Mouse (Mus musculus) CH12.LX (cell line): ENCODE data around the gene Zbtb38. TPM values are rescaled to one million over a fixed set of nuclear protein-coding genes. Genes with fewer than 3 reads are reported as not detected.

Source experiments
- DNase-seq: peaks from one replicate; pipeline ENCODE4 v3.0.0-alpha.2; 2013; ENCODE audit errors: extremely low read depth
- H3K27ac ChIP-seq: 2 replicates; pipeline ENCODE4 v1.5.1; 2012; ENCODE audit warnings: low read depth, mild to moderate bottlenecking, control low read depth, moderate library complexity; ENCODE audit not compliant: insufficient read depth
- H3K27me3 ChIP-seq: replicated peaks from 2 replicates; pipeline ENCODE3; 2012; ENCODE audit warnings: inconsistent platforms
- H3K36me3 ChIP-seq, 2 experiments: replicated peaks in 1 of 2; 2 replicates each; pipeline versions ENCODE3 to v1.6.1; 2012; ENCODE audit warnings: inconsistent platforms in 1 of 2, low read length in 1 of 2, mild to moderate bottlenecking in 1 of 2, mixed read lengths in 1 of 2, moderate library complexity in 1 of 2; ENCODE audit not compliant: control insufficient read depth in 1 of 2, insufficient read depth in 1 of 2
- H3K4me1 ChIP-seq, 2 experiments: 2 replicates each; pipeline ENCODE4 v1.6.1; 2012; ENCODE audit warnings: inconsistent platforms in 1 of 2, moderate library complexity in 1 of 2; ENCODE audit not compliant: insufficient read depth in 2 of 2, control insufficient read depth in 1 of 2
- H3K4me2 ChIP-seq: 2 replicates; pipeline ENCODE4 v1.6.1; 2012; ENCODE audit warnings: low read depth, mild to moderate bottlenecking, control low read depth; ENCODE audit not compliant: poor library complexity, insufficient read depth, severe bottlenecking
- H3K4me3 ChIP-seq, 3 experiments: fragments of 150-350 bp in 1 of 3; sonication (generic) in 1 of 3; replicated peaks in 1 of 3; 2 replicates each; pipeline versions ENCODE3 to v1.5.1; 2011 to 2012; ENCODE audit warnings: low read depth in 2 of 3, low read length in 2 of 3, mild to moderate bottlenecking in 2 of 3, moderate library complexity in 2 of 3, control low read depth in 1 of 3, improper control_type of control experiment in 1 of 3, inconsistent platforms in 1 of 3, mixed read lengths in 1 of 3; ENCODE audit not compliant: poor library complexity in 1 of 3
- H3K79me2 ChIP-seq: replicated peaks from 2 replicates; pipeline ENCODE4 v1.6.1; 2012; ENCODE audit warnings: mild to moderate bottlenecking, moderate library complexity; ENCODE audit not compliant: control insufficient read depth, poor library complexity, insufficient read depth, severe bottlenecking; ENCODE audit errors: extremely low read depth
- H3K9ac ChIP-seq: 2 replicates; pipeline ENCODE4 v1.6.1; 2012; ENCODE audit warnings: low read depth, mild to moderate bottlenecking, control low read depth, moderate library complexity; ENCODE audit not compliant: insufficient read depth
- H3K9me3 ChIP-seq: replicated peaks from 2 replicates; pipeline ENCODE3; 2012; ENCODE audit warnings: low read length, inconsistent platforms, mixed read lengths
- CTCF ChIP-seq, 2 experiments: IDR thresholded peaks in 1 of 2; conservative IDR thresholded peaks in 1 of 2; 2 replicates each; pipeline ENCODE4 v1.5.1; 2011 to 2012; ENCODE audit warnings: low read depth in 2 of 2, low read length in 2 of 2, improper control_type of control experiment in 1 of 2, inconsistent platforms in 1 of 2, mild to moderate bottlenecking in 1 of 2, moderate library complexity in 1 of 2
- E2F4 ChIP-seq: IDR thresholded peaks from 2 replicates; pipeline ENCODE4 v1.6.1; 2011; ENCODE audit warnings: low read depth, low read length, improper control_type of control experiment; ENCODE audit not compliant: insufficient replicate concordance
- EP300 ChIP-seq: IDR thresholded peaks from 2 replicates; pipeline ENCODE4 v1.6.1; 2011; ENCODE audit warnings: low read length, improper control_type of control experiment
- GABPA ChIP-seq: IDR thresholded peaks from 2 replicates; pipeline ENCODE4 v1.6.1; 2012; ENCODE audit warnings: low read depth, low read length, improper control_type of control experiment, inconsistent platforms; ENCODE audit not compliant: insufficient replicate concordance
- JUN ChIP-seq: IDR thresholded peaks from 2 replicates; pipeline ENCODE4 v1.6.1; 2011; ENCODE audit warnings: low read depth, mild to moderate bottlenecking, low read length, improper control_type of control experiment, moderate library complexity; ENCODE audit not compliant: insufficient read depth
- MAFK ChIP-seq: IDR thresholded peaks from 2 replicates; pipeline ENCODE4 v1.6.1; 2011; ENCODE audit warnings: low read length, improper control_type of control experiment; ENCODE audit not compliant: insufficient replicate concordance
- MXI1 ChIP-seq: IDR thresholded peaks from 2 replicates; pipeline ENCODE4 v1.6.1; 2011; ENCODE audit warnings: mild to moderate bottlenecking, low read depth, low read length, improper control_type of control experiment
- SMC3 ChIP-seq: IDR thresholded peaks from 2 replicates; pipeline ENCODE4 v1.6.1; 2011; ENCODE audit warnings: low read depth, low read length, improper control_type of control experiment
- TCF12 ChIP-seq: IDR thresholded peaks from 2 replicates; pipeline ENCODE4 v1.6.1; 2014; ENCODE audit warnings: low read depth, mild to moderate bottlenecking, inconsistent platforms, low read length, improper control_type of control experiment
- ZC3H11A ChIP-seq: IDR thresholded peaks from 2 replicates; pipeline ENCODE4 v1.6.1; 2012; ENCODE audit warnings: low read depth, mild to moderate bottlenecking, inconsistent platforms, low read length, improper control_type of control experiment
- ZMIZ1 ChIP-seq: IDR thresholded peaks from 2 replicates; pipeline ENCODE4 v1.6.1; 2012; ENCODE audit warnings: low read depth, mild to moderate bottlenecking, inconsistent platforms, low read length, improper control_type of control experiment
- ZNF384 ChIP-seq: IDR thresholded peaks from 2 replicates; pipeline ENCODE4 v1.6.1; 2012; ENCODE audit warnings: low read depth, low read length, improper control_type of control experiment, inconsistent platforms
- dilution Hi-C: fragments of 300-500 bp; cut with MboI; formaldehyde crosslinking; loops from 2 replicates; pipeline ENCODE4 v1.14.3; 2020; ENCODE audit warnings: low sequenced_read_pairs; ENCODE audit not compliant: extremely low pct_unique_long_range_greater_than_20kb, extremely low pct_ligation_motif_present
- in situ Hi-C: fragments of 300-500 bp; cut with MboI; formaldehyde crosslinking; loops from 3 replicates; pipeline ENCODE4 v1.14.3; 2019; ENCODE audit warnings: low sequenced_read_pairs, low pct_ligation_motif_present, low pct_unique_long_range_greater_than_20kb, mixed read lengths
- polyA plus RNA-seq: library from polyadenylated mRNA; unstranded; fragments of >175 nt; gene quantifications from 2 replicates; pipeline ENCODE4 v1.2.1, GENCODE M21; 2012; ENCODE audit warnings: low read depth; ENCODE audit not compliant: insufficient read length
- total RNA-seq, 2 experiments: library from RNA; depleted of rRNA; stranded (reverse); fragments of 300-350 nt in 1 of 2; fragments of >200 nt in 1 of 2; gene quantifications; 2 replicates each; pipeline ENCODE4 v1.2.3; 2012 to 2014

The Zbtb38 gene
- total and polyA plus RNA-seq, 3 experiments, result 51.7 to 102 (median 68.8) TPM

DNA sequence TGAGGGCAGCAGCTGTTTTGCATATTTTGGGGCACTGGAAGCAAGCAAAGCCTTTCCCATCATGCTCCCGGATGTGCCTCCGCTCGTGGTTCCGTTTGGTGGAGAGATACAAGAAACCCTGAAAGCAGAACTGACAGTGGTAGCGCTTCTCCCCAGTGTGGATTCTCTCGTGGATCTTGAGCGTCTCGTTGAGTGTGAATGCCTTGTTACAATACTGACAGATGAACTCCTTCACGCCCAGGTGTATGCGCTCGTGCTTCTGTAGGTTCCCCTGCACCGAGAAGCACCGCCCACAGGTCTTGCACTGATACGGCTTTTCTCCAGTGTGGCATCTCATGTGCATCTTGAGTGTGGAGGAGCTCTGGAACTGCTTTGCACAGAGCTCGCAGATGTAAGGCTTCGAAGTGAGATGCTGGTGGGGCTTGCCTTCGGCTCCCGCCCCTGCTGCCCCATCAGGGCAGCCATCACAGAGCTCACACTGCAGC, 67.0 kb downstream of the Zbtb38 start:
- H3K27ac ChIP-seq, result no peak overlapping the region
- DNase-seq, result no peak
- H3K36me3 ChIP-seq, result peaks cover 69 to 88% of the 10 kb centered on the region in 2 experiments

DNA sequence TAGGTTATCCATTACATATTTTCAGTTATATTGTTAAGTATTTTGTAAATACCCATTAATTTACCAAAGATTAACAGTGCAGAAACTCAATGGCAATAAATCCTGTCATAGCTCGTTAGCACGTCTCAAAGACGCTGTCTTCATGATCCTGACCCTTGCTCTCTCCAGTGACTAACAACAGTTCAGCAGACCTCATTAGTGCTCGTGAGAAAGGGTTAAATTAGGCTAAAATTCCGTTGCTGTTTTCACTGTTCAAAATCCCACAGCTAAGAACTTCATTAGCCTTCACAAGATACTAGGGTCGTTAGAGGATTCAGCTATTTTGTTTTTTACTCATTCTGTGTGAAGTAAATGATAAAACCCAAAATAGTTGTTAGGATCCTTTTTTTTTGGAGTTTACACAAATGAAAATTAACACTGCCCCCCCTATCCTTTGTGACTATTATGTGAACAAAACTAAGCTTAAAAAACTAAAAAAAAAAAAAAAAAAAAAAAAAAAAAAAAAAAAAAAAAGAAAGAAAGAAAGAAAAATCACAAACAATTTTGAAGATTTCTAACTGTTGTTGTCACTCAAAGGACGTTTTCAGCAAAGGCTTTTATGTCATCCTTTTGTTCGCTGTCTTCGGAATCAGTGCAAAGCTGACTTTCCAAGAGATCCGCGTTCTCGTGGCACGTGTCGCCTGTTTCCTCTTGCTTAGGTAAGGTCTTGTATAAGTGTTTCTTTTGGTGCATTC, 67.6 kb downstream of the Zbtb38 start:
- in situ Hi-C loops (no loop called here), dilution Hi-C loops (no loop called here)
- no peak for TF ChIP-seq SMC3
- no peak for TF ChIP-seq EP300
- TF ChIP-seq ZC3H11A, result no peak
- no peak for TF ChIP-seq E2F4
- TF ChIP-seq ZMIZ1, result no peak
- peak; percentile 68 for TF ChIP-seq ZNF384
- no peak for TF ChIP-seq GABPA
- TF ChIP-seq MXI1, result no peak
- no peak for TF ChIP-seq JUN
- Histone ChIP-seq H3K4me2 (no peak overlapping the region), H3K27me3 (no peaks in the 10 kb centered on the region), H3K4me1 (peaks cover 0 to 31% of the 10 kb centered on the region in 2 experiments; a peak in 2 of 4 replicates), H3K9ac (no peak overlapping the region), H3K36me3 (peaks cover 64 to 84% of the 10 kb centered on the region in 2 experiments), H3K9me3 (no peaks in the 10 kb centered on the region), H3K4me3 (no peak overlapping the region), H3K79me2 (peaks cover 37% of the 10 kb centered on the region), H3K27ac (no peak overlapping the region)
- DNase-seq, result no peak

More for the DNA sequence above, 67.0 kb downstream of the Zbtb38 start:
- TF ChIP-seq CTCF (conservative IDR thresholded peaks at IDR 0.05 in 1 of 2, IDR thresholded peaks at IDR 0.05 in 1 of 2; ENCODE audit: low read depth in 2 of 2, low read length in 2 of 2), result no peak
- Histone ChIP-seq H3K79me2 (peaks cover 42% of the 10 kb centered on the region), H3K4me3 (no peak overlapping the region), H3K4me2 (no peak overlapping the region), H3K27me3 (no peaks in the 10 kb centered on the region), H3K9ac (no peak overlapping the region), H3K4me1 (peaks cover 0 to 37% of the 10 kb centered on the region in 2 experiments; a peak in 2 of 4 replicates), H3K9me3 (no peaks in the 10 kb centered on the region)
- in situ Hi-C loops (no loop called here), dilution Hi-C loops (no loop called here)

DNA sequence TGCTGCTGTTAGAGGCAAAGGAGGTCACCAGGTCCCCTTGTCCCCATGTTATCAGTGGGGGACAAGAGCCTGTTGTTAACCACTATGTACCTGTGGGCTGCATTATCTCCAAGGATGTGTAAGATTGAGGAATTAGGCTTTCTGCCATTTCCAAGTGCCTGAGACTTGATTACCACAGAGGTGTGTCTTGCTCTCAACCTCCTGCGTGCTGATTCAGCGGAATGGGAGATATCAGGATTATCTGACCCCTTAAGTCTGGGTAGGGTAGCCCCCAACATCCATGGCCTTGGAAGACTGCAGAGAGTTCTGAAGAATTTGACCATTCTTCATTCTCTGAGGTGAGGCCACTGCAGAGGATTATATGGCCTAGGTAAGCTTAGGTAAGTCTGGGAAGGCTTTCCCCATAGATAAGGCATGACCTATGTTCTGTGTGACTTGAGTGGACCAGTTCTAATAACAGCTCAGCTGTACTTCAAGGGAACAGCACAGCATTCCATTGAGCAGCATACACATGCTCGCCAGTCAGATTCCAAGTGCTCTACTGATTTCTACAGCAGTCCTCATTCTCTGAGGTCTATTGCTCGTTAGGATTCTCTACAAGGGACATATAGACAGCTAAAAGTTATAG, 68.4 kb downstream of the Zbtb38 start:
- Histone ChIP-seq H3K79me2 (peaks cover 29% of the 10 kb centered on the region), H3K27me3 (no peaks in the 10 kb centered on the region), H3K27ac (no peak overlapping the region), H3K4me1 (peaks cover 0 to 26% of the 10 kb centered on the region in 2 experiments; a peak in 2 of 4 replicates), H3K4me3 (no peak overlapping the region), H3K9me3 (no peaks in the 10 kb centered on the region), H3K36me3 (peaks cover 58 to 76% of the 10 kb centered on the region in 2 experiments), H3K4me2 (no peak overlapping the region), H3K9ac (no peak overlapping the region)
- dilution Hi-C loops, result no loop called here
- TF ChIP-seq TCF12, result no peak
- peak; percentile 62; the same call in 1 of the 2 replicates for TF ChIP-seq MAFK
- DNase-seq, result no peak
- in situ Hi-C loops, result no loop called here
